Mouse (Mus musculus): ENCODE results near the gene Arl8b. TPM values are rescaled to one million over a fixed set of nuclear protein-coding genes. Genes with fewer than 3 reads are reported as not detected.

The Arl8b gene
- 126 and 134 TPM in 2 replicates for polyA plus RNA-seq (2014; fragmentation: Nextera tagmentation; extraction: Ambion mirVana)

DNA sequence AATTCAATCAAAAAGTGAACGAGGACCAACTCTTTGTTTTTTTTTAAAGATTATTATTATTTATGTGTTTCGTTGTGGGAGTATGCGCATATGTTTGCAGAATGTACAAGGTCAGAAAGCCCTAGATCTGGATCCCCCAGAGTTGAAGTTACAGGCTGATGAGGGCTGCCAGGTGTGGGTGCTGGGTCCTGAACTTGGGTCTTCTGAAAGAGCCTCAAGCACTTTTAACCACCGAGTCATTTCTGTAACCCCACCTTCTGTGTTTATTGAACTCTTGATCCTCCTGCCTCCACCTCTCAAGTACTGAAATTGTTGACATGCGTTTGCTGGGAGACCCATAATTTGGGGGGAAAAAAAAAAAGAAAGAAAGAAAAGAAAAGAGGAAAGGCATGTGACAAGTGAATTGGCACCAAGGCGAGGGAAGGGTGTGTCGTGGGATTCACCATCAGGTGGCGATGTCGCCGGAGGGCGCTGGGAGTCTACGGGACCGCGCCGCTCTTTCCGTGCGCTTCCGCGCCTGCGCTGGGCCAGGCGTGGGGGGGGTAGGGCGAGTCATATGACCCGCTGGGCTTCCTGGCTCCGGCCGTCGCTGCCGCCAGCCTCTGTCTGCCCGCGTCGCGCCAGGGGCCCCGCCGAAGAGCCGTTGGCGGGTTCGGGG lies at the start of gene Arl8b:
Arl8b (plus strand) TSS at position 574 of the 658 bp plus-strand sequence.
- Histone ChIP-seq H3K27me3 (ENCODE audit: control insufficient read depth, insufficient read depth, low read length) (no peaks in the 10 kb centered on the region), H3K4me2 (ENCODE audit: low read depth, low read length) (peak within 1 kb of the TSS; percentile 70), H3K9ac (replicated peaks; ENCODE audit: low read depth, low read length) (peak within 1 kb of the TSS; percentile 98), H3K9me3 (ENCODE audit: control insufficient read depth, low read length) (no peaks in the 10 kb centered on the region), H3K36me3 (ENCODE audit: control insufficient read depth, insufficient read depth, low read length) (no peaks in the 10 kb centered on the region), H3K4me3 (ENCODE audit: low read depth, low read length) (peak within 1 kb of the TSS; percentile 100), H3K27ac (ENCODE audit: low read depth, low read length) (peak within 1 kb of the TSS; percentile 89), H3K4me1 (ENCODE audit: control insufficient read depth, insufficient read depth, low read length) (peaks cover 17% of the 10 kb centered on the region)
- ATAC-seq (ENCODE audit: low read depth): peak; percentile 95
- WGBS: 12% methylated on average over 31 of the region's 36 CpGs

DNA sequence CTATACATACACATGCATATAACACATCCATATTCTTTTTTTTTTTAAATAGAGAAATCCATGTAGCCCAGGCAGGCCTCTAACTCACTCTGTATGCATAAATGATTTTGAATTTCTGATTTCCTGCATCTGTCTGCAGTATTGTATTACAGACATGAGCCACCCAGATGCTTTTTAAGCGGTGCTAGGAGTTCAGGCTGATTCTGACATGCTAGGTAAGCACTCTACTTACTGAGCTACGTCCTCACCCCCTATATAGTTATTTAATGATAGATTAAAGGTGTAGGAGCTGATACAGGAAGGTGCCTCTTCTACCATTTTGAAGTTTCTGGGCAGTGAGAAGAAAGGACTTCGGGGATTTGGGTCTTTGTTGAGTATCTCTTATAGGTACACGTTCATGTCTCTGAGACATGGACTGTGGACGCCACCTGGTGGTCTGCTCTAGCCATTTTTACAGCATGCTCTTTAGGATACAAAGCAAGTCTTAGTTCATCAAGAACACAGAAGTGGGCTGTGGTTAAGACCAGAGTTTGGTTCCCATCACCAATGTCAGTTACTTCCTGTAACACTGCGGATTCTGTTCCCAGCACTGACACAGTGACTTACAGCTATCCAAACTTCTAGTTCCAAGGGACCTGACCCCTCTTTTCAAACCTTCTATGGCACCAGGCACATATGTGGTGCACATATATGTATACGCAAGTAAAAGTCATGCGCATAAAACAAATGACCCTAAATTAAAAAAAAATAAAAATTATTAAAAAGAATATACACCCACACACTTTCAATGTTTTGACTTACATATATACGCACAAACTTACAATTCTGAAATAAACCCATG lies 46.8 kb upstream of the Arl8b start:
- Histone ChIP-seq H3K4me1 (ENCODE audit: control insufficient read depth, insufficient read depth, low read length) (no peaks in the 10 kb centered on the region), H3K27me3 (ENCODE audit: control insufficient read depth, insufficient read depth, low read length) (no peaks in the 10 kb centered on the region), H3K4me2 (ENCODE audit: low read depth, low read length) (no peak overlapping the region), H3K9ac (replicated peaks; ENCODE audit: low read depth, low read length) (no peak overlapping the region), H3K27ac (ENCODE audit: low read depth, low read length) (no peak overlapping the region), H3K36me3 (ENCODE audit: control insufficient read depth, insufficient read depth, low read length) (no peaks in the 10 kb centered on the region), H3K4me3 (ENCODE audit: low read depth, low read length) (no peak overlapping the region), H3K9me3 (ENCODE audit: control insufficient read depth, low read length) (no peaks in the 10 kb centered on the region)
- peak; percentile 92 for ATAC-seq (ENCODE audit: low read depth)
- 53% methylated on average over 9 of the region's 9 CpGs for WGBS

DNA sequence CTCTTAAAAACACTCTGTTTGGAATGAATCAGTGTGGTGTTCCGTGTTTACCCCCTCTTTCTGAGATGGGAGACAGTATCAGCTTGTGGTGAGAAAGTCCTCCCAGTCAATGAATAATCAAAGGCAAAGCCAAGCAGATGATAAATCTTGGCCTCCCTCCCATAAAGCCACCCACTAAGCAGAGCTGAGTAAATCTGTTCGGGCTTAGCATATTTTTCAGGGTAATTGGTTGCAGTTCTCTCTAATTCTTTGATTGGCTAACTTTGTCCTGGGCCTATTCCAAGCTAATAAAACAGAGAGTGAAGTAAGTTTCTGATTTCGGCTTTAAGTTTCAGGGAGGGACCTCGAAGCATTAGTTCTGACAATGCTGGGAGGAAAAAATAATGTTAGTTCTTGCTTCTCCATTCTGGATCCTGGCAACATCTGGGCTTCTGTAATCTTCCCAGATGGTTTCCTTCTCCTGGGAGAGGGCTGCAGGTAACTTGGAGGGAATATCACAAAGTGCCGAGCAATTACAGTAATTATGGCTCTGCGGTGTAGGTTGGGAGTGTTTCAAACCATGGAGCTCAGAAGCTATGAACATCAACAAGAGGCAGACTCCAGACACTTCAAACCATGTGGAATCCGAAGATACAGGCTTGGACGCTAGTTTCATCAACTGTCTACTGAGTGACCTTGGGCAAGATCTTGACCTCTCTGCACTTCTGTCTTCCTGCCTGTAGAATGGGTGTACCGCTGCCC lies 44.3 kb upstream of the Arl8b start:
- H3K9ac ChIP-seq (replicated peaks; ENCODE audit: low read depth, low read length): no peak overlapping the region
- ATAC-seq (ENCODE audit: low read depth): no peak
- no peak overlapping the region for H3K27ac ChIP-seq (ENCODE audit: low read depth, low read length)
- no peaks in the 10 kb centered on the region for H3K36me3 ChIP-seq (ENCODE audit: control insufficient read depth, insufficient read depth, low read length)
- no peaks in the 10 kb centered on the region for H3K9me3 ChIP-seq (ENCODE audit: control insufficient read depth, low read length)
- no peaks in the 10 kb centered on the region for H3K27me3 ChIP-seq (ENCODE audit: control insufficient read depth, insufficient read depth, low read length)
- H3K4me3 ChIP-seq (ENCODE audit: low read depth, low read length): no peak overlapping the region
- 68% methylated on average over 9 of the region's 9 CpGs for WGBS
- no peak overlapping the region for H3K4me2 ChIP-seq (ENCODE audit: low read depth, low read length)
- H3K4me1 ChIP-seq (ENCODE audit: control insufficient read depth, insufficient read depth, low read length): no peaks in the 10 kb centered on the region

DNA sequence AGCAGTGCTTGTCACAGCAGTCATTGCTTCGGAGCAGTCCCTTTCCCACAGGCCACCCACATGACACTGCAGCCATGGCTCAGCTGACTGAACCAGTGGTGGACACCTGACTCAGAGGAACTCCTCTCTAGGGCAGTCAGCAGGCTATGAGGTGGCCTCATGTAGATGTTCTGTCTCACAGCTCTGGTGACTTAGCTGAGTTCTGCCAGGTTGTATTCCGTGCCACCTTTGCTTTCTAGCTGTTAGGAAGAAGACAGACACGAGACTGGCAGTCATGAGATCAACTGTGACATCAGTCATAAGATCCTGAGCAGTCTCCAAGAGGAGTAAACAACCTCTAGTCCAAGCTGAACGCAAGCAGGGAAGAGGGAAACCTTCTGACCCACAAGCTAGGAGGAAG lies 42.3 kb upstream of the Arl8b start:
- H3K27me3 ChIP-seq (ENCODE audit: control insufficient read depth, insufficient read depth, low read length): no peaks in the 10 kb centered on the region
- WGBS: 85% methylated on average over 4 of the region's 4 CpGs

DNA sequence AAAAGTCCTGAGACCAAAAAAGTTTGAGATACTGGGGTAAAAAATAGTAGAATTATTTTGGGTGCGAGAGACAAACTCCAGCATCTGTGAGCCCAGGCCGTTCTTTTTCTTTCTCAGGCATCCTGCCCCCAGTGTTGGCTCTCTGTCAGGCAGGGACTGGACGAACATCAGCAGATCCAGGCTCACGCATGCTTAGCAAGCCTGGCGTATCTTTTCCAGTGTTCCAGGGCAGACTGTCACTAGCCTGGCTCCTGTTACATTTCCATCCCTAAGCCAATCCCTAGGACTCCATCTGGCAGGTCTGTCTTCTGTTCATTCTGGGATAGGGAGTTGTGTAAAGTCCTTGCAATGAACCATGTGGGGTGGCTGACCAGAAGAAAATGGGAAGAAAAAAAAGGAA lies 39.2 kb upstream of the Arl8b start:
- H3K4me1 ChIP-seq (ENCODE audit: control insufficient read depth, insufficient read depth, low read length): no peaks in the 10 kb centered on the region
- no peak overlapping the region for H3K9ac ChIP-seq (replicated peaks; ENCODE audit: low read depth, low read length)
- no peaks in the 10 kb centered on the region for H3K27me3 ChIP-seq (ENCODE audit: control insufficient read depth, insufficient read depth, low read length)
- WGBS: 87% methylated on average over 5 of the region's 5 CpGs
- no peaks in the 10 kb centered on the region for H3K9me3 ChIP-seq (ENCODE audit: control insufficient read depth, low read length)
- no peak overlapping the region for H3K27ac ChIP-seq (ENCODE audit: low read depth, low read length)
- no peak overlapping the region for H3K4me3 ChIP-seq (ENCODE audit: low read depth, low read length)
- H3K4me2 ChIP-seq (ENCODE audit: low read depth, low read length): no peak overlapping the region
- no peak for ATAC-seq (ENCODE audit: low read depth)
- no peaks in the 10 kb centered on the region for H3K36me3 ChIP-seq (ENCODE audit: control insufficient read depth, insufficient read depth, low read length)

More for the DNA sequence above, 42.3 kb upstream of the Arl8b start:
- Histone ChIP-seq H3K36me3 (ENCODE audit: control insufficient read depth, insufficient read depth, low read length) (no peaks in the 10 kb centered on the region), H3K9me3 (ENCODE audit: control insufficient read depth, low read length) (no peaks in the 10 kb centered on the region), H3K9ac (replicated peaks; ENCODE audit: low read depth, low read length) (no peak overlapping the region), H3K4me1 (ENCODE audit: control insufficient read depth, insufficient read depth, low read length) (no peaks in the 10 kb centered on the region), H3K4me3 (ENCODE audit: low read depth, low read length) (no peak overlapping the region), H3K4me2 (ENCODE audit: low read depth, low read length) (no peak overlapping the region), H3K27ac (ENCODE audit: low read depth, low read length) (no peak overlapping the region)
- no peak for ATAC-seq (ENCODE audit: low read depth)

DNA sequence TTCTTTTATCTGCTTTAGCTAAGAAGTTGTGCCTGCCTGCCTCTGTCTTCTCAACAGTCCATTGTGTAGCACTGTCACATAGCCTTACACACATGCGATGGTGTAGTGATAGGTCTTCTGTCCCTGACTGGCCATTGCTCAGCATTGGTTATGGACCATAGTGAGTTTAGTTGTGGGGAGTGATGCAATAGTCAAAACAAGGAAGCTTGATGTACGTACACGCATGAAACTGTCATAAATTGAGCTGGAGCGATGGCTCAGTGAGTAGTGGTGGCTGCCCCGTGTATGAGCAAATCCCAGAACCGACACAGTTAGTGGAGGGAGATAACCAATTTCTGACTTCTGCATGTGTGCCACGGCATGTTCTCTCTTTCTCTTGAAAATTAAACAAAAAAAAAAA lies 31.6 kb upstream of the Arl8b start:
- no peak overlapping the region for H3K27ac ChIP-seq (ENCODE audit: low read depth, low read length)
- no peak for ATAC-seq (ENCODE audit: low read depth)
- H3K36me3 ChIP-seq (ENCODE audit: control insufficient read depth, insufficient read depth, low read length): no peaks in the 10 kb centered on the region
- no peaks in the 10 kb centered on the region for H3K4me1 ChIP-seq (ENCODE audit: control insufficient read depth, insufficient read depth, low read length)
- no peak overlapping the region for H3K4me3 ChIP-seq (ENCODE audit: low read depth, low read length)
- no peak overlapping the region for H3K9ac ChIP-seq (replicated peaks; ENCODE audit: low read depth, low read length)
- WGBS: 92% methylated on average over 7 of the region's 7 CpGs
- no peaks in the 10 kb centered on the region for H3K27me3 ChIP-seq (ENCODE audit: control insufficient read depth, insufficient read depth, low read length)
- no peak overlapping the region for H3K4me2 ChIP-seq (ENCODE audit: low read depth, low read length)
- no peaks in the 10 kb centered on the region for H3K9me3 ChIP-seq (ENCODE audit: control insufficient read depth, low read length)

DNA sequence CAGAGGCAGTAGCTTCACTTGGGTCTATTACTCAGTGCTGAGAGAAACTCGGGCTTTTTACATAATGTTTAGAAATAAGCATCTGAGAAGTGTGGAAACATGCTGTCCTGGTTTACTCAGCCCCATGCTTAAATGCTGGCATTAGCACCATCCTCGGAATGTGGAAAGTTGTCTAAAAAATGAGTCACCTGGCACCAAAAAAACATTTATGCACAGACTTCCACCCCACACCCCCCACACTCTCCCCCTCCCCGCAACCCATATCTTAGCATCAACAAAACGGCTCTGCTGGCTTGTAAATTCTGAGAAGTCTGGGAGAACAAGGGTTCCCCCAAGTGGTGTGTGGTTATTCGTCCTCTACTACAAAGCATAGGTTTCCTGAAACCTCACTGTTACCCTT lies 30.5 kb upstream of the Arl8b start:
- Histone ChIP-seq H3K9me3 (ENCODE audit: control insufficient read depth, low read length) (no peaks in the 10 kb centered on the region), H3K4me2 (ENCODE audit: low read depth, low read length) (no peak overlapping the region), H3K27ac (ENCODE audit: low read depth, low read length) (no peak overlapping the region), H3K27me3 (ENCODE audit: control insufficient read depth, insufficient read depth, low read length) (no peaks in the 10 kb centered on the region), H3K4me3 (ENCODE audit: low read depth, low read length) (no peak overlapping the region), H3K36me3 (ENCODE audit: control insufficient read depth, insufficient read depth, low read length) (no peaks in the 10 kb centered on the region), H3K9ac (replicated peaks; ENCODE audit: low read depth, low read length) (no peak overlapping the region), H3K4me1 (ENCODE audit: control insufficient read depth, insufficient read depth, low read length) (no peaks in the 10 kb centered on the region)
- no peak for ATAC-seq (ENCODE audit: low read depth)
- WGBS: 64% methylated on average over 5 of the region's 5 CpGs

DNA sequence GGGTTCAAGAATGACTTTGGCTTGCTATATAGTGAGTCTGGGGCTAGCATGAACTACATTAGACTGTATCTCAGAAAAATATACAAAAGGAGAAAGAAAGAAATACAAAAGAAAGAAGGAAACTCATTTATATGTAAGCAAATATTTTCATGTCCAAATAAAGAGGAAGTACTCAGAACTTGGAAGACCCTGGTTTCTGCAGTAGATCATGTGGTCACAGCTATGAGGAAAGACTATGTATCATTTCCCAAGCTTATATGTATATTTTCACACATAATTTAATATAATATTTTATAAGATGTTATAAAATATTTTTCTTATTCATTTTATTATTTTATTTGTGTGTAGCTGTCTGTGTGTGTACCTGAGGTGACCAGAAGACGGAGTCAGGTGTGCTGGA lies 29.4 kb upstream of the Arl8b start:
- no peaks in the 10 kb centered on the region for H3K27me3 ChIP-seq (ENCODE audit: control insufficient read depth, insufficient read depth, low read length)
- ATAC-seq (ENCODE audit: low read depth): no peak
- no peaks in the 10 kb centered on the region for H3K9me3 ChIP-seq (ENCODE audit: control insufficient read depth, low read length)
- 93% methylated on average over 1 of the region's 1 CpGs for WGBS
- H3K36me3 ChIP-seq (ENCODE audit: control insufficient read depth, insufficient read depth, low read length): no peaks in the 10 kb centered on the region
- no peak overlapping the region for H3K9ac ChIP-seq (replicated peaks; ENCODE audit: low read depth, low read length)
- no peak overlapping the region for H3K4me2 ChIP-seq (ENCODE audit: low read depth, low read length)
- no peak overlapping the region for H3K27ac ChIP-seq (ENCODE audit: low read depth, low read length)
- no peaks in the 10 kb centered on the region for H3K4me1 ChIP-seq (ENCODE audit: control insufficient read depth, insufficient read depth, low read length)
- H3K4me3 ChIP-seq (ENCODE audit: low read depth, low read length): no peak overlapping the region

DNA sequence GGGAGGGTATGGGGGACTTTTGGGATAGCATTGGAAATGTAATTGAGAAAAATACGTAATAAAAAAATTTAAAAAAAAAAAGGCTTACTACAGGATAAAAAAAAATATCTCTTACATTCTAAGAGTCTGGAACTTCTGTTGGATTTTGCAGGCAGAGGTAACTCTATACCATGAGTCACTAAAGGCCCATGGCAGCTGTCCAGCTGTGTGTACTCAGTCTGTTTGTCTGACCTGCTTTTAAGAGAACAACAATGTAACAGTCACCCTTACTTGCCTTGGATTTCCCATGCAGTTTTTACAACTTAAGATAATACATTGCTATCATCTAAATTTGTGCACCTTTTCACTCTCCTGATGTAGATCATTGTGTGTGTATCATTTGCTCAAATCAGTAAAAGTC lies 28.5 kb upstream of the Arl8b start:
- H3K9ac ChIP-seq (replicated peaks; ENCODE audit: low read depth, low read length): no peak overlapping the region
- H3K27ac ChIP-seq (ENCODE audit: low read depth, low read length): no peak overlapping the region
- H3K4me2 ChIP-seq (ENCODE audit: low read depth, low read length): no peak overlapping the region
- H3K36me3 ChIP-seq (ENCODE audit: control insufficient read depth, insufficient read depth, low read length): no peaks in the 10 kb centered on the region
- WGBS: 90% methylated on average over 1 of the region's 1 CpGs
- no peaks in the 10 kb centered on the region for H3K27me3 ChIP-seq (ENCODE audit: control insufficient read depth, insufficient read depth, low read length)
- no peak overlapping the region for H3K4me3 ChIP-seq (ENCODE audit: low read depth, low read length)
- H3K9me3 ChIP-seq (ENCODE audit: control insufficient read depth, low read length): no peaks in the 10 kb centered on the region
- no peak for ATAC-seq (ENCODE audit: low read depth)
- H3K4me1 ChIP-seq (ENCODE audit: control insufficient read depth, insufficient read depth, low read length): no peaks in the 10 kb centered on the region
